Mouse (Mus musculus) CH12.LX (cell line): ENCODE measurements around the gene Lamtor2. TPM values are rescaled to one million over a fixed set of nuclear protein-coding genes. Genes with fewer than 3 reads are reported as not detected.

Experiments used
- DNase-seq: peaks from one replicate; pipeline ENCODE4 v3.0.0-alpha.2; 2013; ENCODE audit errors: extremely low read depth
- H3K27ac ChIP-seq: 2 replicates; pipeline ENCODE4 v1.5.1; 2012; ENCODE audit warnings: low read depth, mild to moderate bottlenecking, control low read depth, moderate library complexity; ENCODE audit not compliant: insufficient read depth
- H3K27me3 ChIP-seq: replicated peaks from 2 replicates; pipeline ENCODE3; 2012; ENCODE audit warnings: inconsistent platforms
- H3K36me3 ChIP-seq, 2 experiments: replicated peaks in 1 of 2; 2 replicates each; pipeline versions ENCODE3 to v1.6.1; 2012; ENCODE audit warnings: inconsistent platforms in 1 of 2, low read length in 1 of 2, mild to moderate bottlenecking in 1 of 2, mixed read lengths in 1 of 2, moderate library complexity in 1 of 2; ENCODE audit not compliant: control insufficient read depth in 1 of 2, insufficient read depth in 1 of 2
- H3K4me1 ChIP-seq, 2 experiments: 2 replicates each; pipeline ENCODE4 v1.6.1; 2012; ENCODE audit warnings: inconsistent platforms in 1 of 2, moderate library complexity in 1 of 2; ENCODE audit not compliant: insufficient read depth in 2 of 2, control insufficient read depth in 1 of 2
- H3K4me2 ChIP-seq: 2 replicates; pipeline ENCODE4 v1.6.1; 2012; ENCODE audit warnings: low read depth, mild to moderate bottlenecking, control low read depth; ENCODE audit not compliant: poor library complexity, insufficient read depth, severe bottlenecking
- H3K4me3 ChIP-seq, 3 experiments: fragments of 150-350 bp in 1 of 3; sonication (generic) in 1 of 3; replicated peaks in 1 of 3; 2 replicates each; pipeline versions ENCODE3 to v1.5.1; 2011 to 2012; ENCODE audit warnings: low read depth in 2 of 3, low read length in 2 of 3, mild to moderate bottlenecking in 2 of 3, moderate library complexity in 2 of 3, control low read depth in 1 of 3, improper control_type of control experiment in 1 of 3, inconsistent platforms in 1 of 3, mixed read lengths in 1 of 3; ENCODE audit not compliant: poor library complexity in 1 of 3
- H3K79me2 ChIP-seq: replicated peaks from 2 replicates; pipeline ENCODE4 v1.6.1; 2012; ENCODE audit warnings: mild to moderate bottlenecking, moderate library complexity; ENCODE audit not compliant: control insufficient read depth, poor library complexity, insufficient read depth, severe bottlenecking; ENCODE audit errors: extremely low read depth
- H3K9ac ChIP-seq: 2 replicates; pipeline ENCODE4 v1.6.1; 2012; ENCODE audit warnings: low read depth, mild to moderate bottlenecking, control low read depth, moderate library complexity; ENCODE audit not compliant: insufficient read depth
- H3K9me3 ChIP-seq: replicated peaks from 2 replicates; pipeline ENCODE3; 2012; ENCODE audit warnings: low read length, inconsistent platforms, mixed read lengths
- BHLHE40 ChIP-seq: IDR thresholded peaks from 2 replicates; pipeline ENCODE4 v1.6.1; 2011; ENCODE audit warnings: mild to moderate bottlenecking, low read depth, low read length, improper control_type of control experiment
- CTCF ChIP-seq, 2 experiments: IDR thresholded peaks in 1 of 2; conservative IDR thresholded peaks in 1 of 2; 2 replicates each; pipeline ENCODE4 v1.5.1; 2011 to 2012; ENCODE audit warnings: low read depth in 2 of 2, low read length in 2 of 2, improper control_type of control experiment in 1 of 2, inconsistent platforms in 1 of 2, mild to moderate bottlenecking in 1 of 2, moderate library complexity in 1 of 2
- E2F4 ChIP-seq: IDR thresholded peaks from 2 replicates; pipeline ENCODE4 v1.6.1; 2011; ENCODE audit warnings: low read depth, low read length, improper control_type of control experiment; ENCODE audit not compliant: insufficient replicate concordance
- ELF1 ChIP-seq: IDR thresholded peaks from 2 replicates; pipeline ENCODE4 v1.6.1; 2014; ENCODE audit warnings: low read depth, mild to moderate bottlenecking, inconsistent platforms, low read length, improper control_type of control experiment
- EP300 ChIP-seq: IDR thresholded peaks from 2 replicates; pipeline ENCODE4 v1.6.1; 2011; ENCODE audit warnings: low read length, improper control_type of control experiment
- HCFC1 ChIP-seq: IDR thresholded peaks from 2 replicates; pipeline ENCODE4 v1.6.1; 2012; ENCODE audit warnings: low read depth, mild to moderate bottlenecking, inconsistent platforms, low read length, improper control_type of control experiment
- IRF4 ChIP-seq: IDR thresholded peaks from 2 replicates; pipeline ENCODE4 v1.6.1; 2014; ENCODE audit warnings: low read depth, mild to moderate bottlenecking, inconsistent platforms, low read length, improper control_type of control experiment
- JUN ChIP-seq: IDR thresholded peaks from 2 replicates; pipeline ENCODE4 v1.6.1; 2011; ENCODE audit warnings: low read depth, mild to moderate bottlenecking, low read length, improper control_type of control experiment, moderate library complexity; ENCODE audit not compliant: insufficient read depth
- JUND ChIP-seq: conservative IDR thresholded peaks from 2 replicates; pipeline ENCODE4 v1.6.1; 2011; ENCODE audit warnings: low read depth, low read length, improper control_type of control experiment
- KAT2A ChIP-seq: IDR thresholded peaks from 2 replicates; pipeline ENCODE4 v1.6.1; 2012; ENCODE audit warnings: low read length, improper control_type of control experiment, inconsistent platforms; ENCODE audit not compliant: insufficient replicate concordance
- MAFK ChIP-seq: IDR thresholded peaks from 2 replicates; pipeline ENCODE4 v1.6.1; 2011; ENCODE audit warnings: low read length, improper control_type of control experiment; ENCODE audit not compliant: insufficient replicate concordance
- MAZ ChIP-seq: IDR thresholded peaks from 2 replicates; pipeline ENCODE4 v1.6.1; 2012; ENCODE audit warnings: low read depth, mild to moderate bottlenecking, inconsistent platforms, low read length, improper control_type of control experiment, moderate library complexity
- MEF2A ChIP-seq: IDR thresholded peaks from 2 replicates; pipeline ENCODE4 v1.6.1; 2014; ENCODE audit warnings: low read depth, mild to moderate bottlenecking, inconsistent platforms, low read length, improper control_type of control experiment, borderline replicate concordance
- MXI1 ChIP-seq: IDR thresholded peaks from 2 replicates; pipeline ENCODE4 v1.6.1; 2011; ENCODE audit warnings: mild to moderate bottlenecking, low read depth, low read length, improper control_type of control experiment
- MYC ChIP-seq: IDR thresholded peaks from 2 replicates; pipeline ENCODE4 v1.6.1; 2011; ENCODE audit warnings: low read depth, mild to moderate bottlenecking, improper control_type of control experiment, low read length
- NELFE ChIP-seq: IDR thresholded peaks from 2 replicates; pipeline ENCODE4 v1.6.1; 2011; ENCODE audit warnings: low read depth, low read length, improper control_type of control experiment
- NRF1 ChIP-seq: IDR thresholded peaks from 2 replicates; pipeline ENCODE4 v1.6.1; 2014; ENCODE audit warnings: low read depth, mild to moderate bottlenecking, inconsistent platforms, low read length, improper control_type of control experiment, moderate library complexity
- PAX5 ChIP-seq: IDR thresholded peaks from 2 replicates; pipeline ENCODE4 v1.6.1; 2012; ENCODE audit warnings: low read length, inconsistent platforms, mixed read lengths
- RCOR1 ChIP-seq: conservative IDR thresholded peaks from 2 replicates; pipeline ENCODE4 v1.6.1; 2012; ENCODE audit warnings: low read depth, mild to moderate bottlenecking, inconsistent platforms, low read length, improper control_type of control experiment
- SIN3A ChIP-seq: IDR thresholded peaks from 2 replicates; pipeline ENCODE4 v1.6.1; 2012; ENCODE audit warnings: low read length, improper control_type of control experiment, inconsistent platforms
- SMC3 ChIP-seq: IDR thresholded peaks from 2 replicates; pipeline ENCODE4 v1.6.1; 2011; ENCODE audit warnings: low read depth, low read length, improper control_type of control experiment
- TCF12 ChIP-seq: IDR thresholded peaks from 2 replicates; pipeline ENCODE4 v1.6.1; 2014; ENCODE audit warnings: low read depth, mild to moderate bottlenecking, inconsistent platforms, low read length, improper control_type of control experiment
- USF1 ChIP-seq: IDR thresholded peaks from 2 replicates; pipeline ENCODE4 v1.6.1; 2014; ENCODE audit warnings: low read depth, mild to moderate bottlenecking, inconsistent platforms, low read length, improper control_type of control experiment
- USF2 ChIP-seq: conservative IDR thresholded peaks from 2 replicates; pipeline ENCODE4 v1.6.1; 2011; ENCODE audit warnings: low read depth, low read length, improper control_type of control experiment
- ZC3H11A ChIP-seq: IDR thresholded peaks from 2 replicates; pipeline ENCODE4 v1.6.1; 2012; ENCODE audit warnings: low read depth, mild to moderate bottlenecking, inconsistent platforms, low read length, improper control_type of control experiment
- ZKSCAN1 ChIP-seq: IDR thresholded peaks from 2 replicates; pipeline ENCODE4 v1.6.1; 2012; ENCODE audit warnings: low read depth, inconsistent platforms, low read length, improper control_type of control experiment, borderline replicate concordance
- ZMIZ1 ChIP-seq: IDR thresholded peaks from 2 replicates; pipeline ENCODE4 v1.6.1; 2012; ENCODE audit warnings: low read depth, mild to moderate bottlenecking, inconsistent platforms, low read length, improper control_type of control experiment
- dilution Hi-C: fragments of 300-500 bp; cut with MboI; formaldehyde crosslinking; loops from 2 replicates; pipeline ENCODE4 v1.14.3; 2020; ENCODE audit warnings: low sequenced_read_pairs; ENCODE audit not compliant: extremely low pct_unique_long_range_greater_than_20kb, extremely low pct_ligation_motif_present
- in situ Hi-C: fragments of 300-500 bp; cut with MboI; formaldehyde crosslinking; loops from 3 replicates; pipeline ENCODE4 v1.14.3; 2019; ENCODE audit warnings: low sequenced_read_pairs, low pct_ligation_motif_present, low pct_unique_long_range_greater_than_20kb, mixed read lengths
- polyA plus RNA-seq: library from polyadenylated mRNA; unstranded; fragments of >175 nt; gene quantifications from 2 replicates; pipeline ENCODE4 v1.2.1, GENCODE M21; 2012; ENCODE audit warnings: low read depth; ENCODE audit not compliant: insufficient read length
- total RNA-seq, 2 experiments: library from RNA; depleted of rRNA; stranded (reverse); fragments of 300-350 nt in 1 of 2; fragments of >200 nt in 1 of 2; gene quantifications; 2 replicates each; pipeline ENCODE4 v1.2.3; 2012 to 2014

Gene Lamtor2
- total and polyA plus RNA-seq, 3 experiments = 44.0 to 96.6 (median 56.0) TPM

GRCm38 (mm10) chr3:88566536-88567061, 13.7 kb upstream of the Lamtor2 start:
- Histone ChIP-seq H3K27me3 (no peaks in the 10 kb centered on the region), H3K4me1 (peaks cover 0 to 3% of the 10 kb centered on the region in 2 experiments; a peak in 1 of 4 replicates), H3K4me2 (no peak overlapping the region), H3K9ac (no peak overlapping the region), H3K36me3 (peaks cover 68 to 89% of the 10 kb centered on the region in 2 experiments), H3K4me3 (no peak overlapping the region), H3K27ac (no peak overlapping the region), H3K79me2 (no peaks in the 10 kb centered on the region), H3K9me3 (no peaks in the 10 kb centered on the region)
- in situ Hi-C loops (no loop called here), dilution Hi-C loops (no loop called here)
- no peak for DNase-seq
- no peak for TF ChIP-seq KAT2A
- no peak for TF ChIP-seq MAFK
- TF ChIP-seq ZMIZ1 = no peak
- no peak for TF ChIP-seq BHLHE40
- no peak for TF ChIP-seq MEF2A
- no peak for TF ChIP-seq ZKSCAN1
- no peak for TF ChIP-seq ZC3H11A
- no peak for TF ChIP-seq MAZ
- TF ChIP-seq JUN = no peak
- TF ChIP-seq PAX5 = no peak
- no peak for TF ChIP-seq SIN3A
- TF ChIP-seq IRF4 = no peak
- no peak for TF ChIP-seq SMC3
- no peak for TF ChIP-seq E2F4
- no peak for TF ChIP-seq MYC

GRCm38 (mm10) chr3:88566116-88566515, 13.2 kb upstream of the Lamtor2 start:
- Histone ChIP-seq H3K36me3 (peaks cover 70 to 94% of the 10 kb centered on the region in 2 experiments), H3K79me2 (no peaks in the 10 kb centered on the region), H3K27me3 (no peaks in the 10 kb centered on the region), H3K4me3 (no peak overlapping the region), H3K4me1 (peaks cover 0 to 3% of the 10 kb centered on the region in 2 experiments; a peak in 1 of 4 replicates), H3K27ac (no peak overlapping the region), H3K9me3 (no peaks in the 10 kb centered on the region), H3K4me2 (no peak overlapping the region), H3K9ac (no peak overlapping the region)
- dilution Hi-C loops (no loop called here), in situ Hi-C loops (no loop called here)
- no peak for DNase-seq
- TF ChIP-seq EP300 (no peak), USF1 (no peak), TCF12 (no peak), RCOR1 (no peak), MAFK (no peak), CTCF (conservative IDR thresholded peaks at IDR 0.05 in 1 of 2, IDR thresholded peaks at IDR 0.05 in 1 of 2; ENCODE audit: low read depth in 2 of 2, low read length in 2 of 2) (no peak), HCFC1 (no peak), KAT2A (no peak), ZMIZ1 (no peak), MXI1 (no peak), ZKSCAN1 (no peak), MYC (no peak), USF2 (no peak), JUND (no peak), E2F4 (no peak), NRF1 (no peak), NELFE (no peak), SMC3 (no peak), ELF1 (no peak)
